Mouse (Mus musculus) CD4-positive, CD25-positive, alpha-beta regulatory T cell (primary cell): Measurements from ENCODE around the gene Cldn4. TPM values are rescaled to one million over a fixed set of nuclear protein-coding genes. Genes with fewer than 3 reads are reported as not detected.

Experiments
- polyA plus RNA-seq: library from polyadenylated mRNA; unstranded; fragments of 100-300 nt; shearing (Covaris generic); gene quantifications from one replicate; pipeline ENCODE4 v1.2.1, GENCODE M21; 2017

Cldn4 gene
- 0.16 TPM for polyA plus RNA-seq

DNA sequence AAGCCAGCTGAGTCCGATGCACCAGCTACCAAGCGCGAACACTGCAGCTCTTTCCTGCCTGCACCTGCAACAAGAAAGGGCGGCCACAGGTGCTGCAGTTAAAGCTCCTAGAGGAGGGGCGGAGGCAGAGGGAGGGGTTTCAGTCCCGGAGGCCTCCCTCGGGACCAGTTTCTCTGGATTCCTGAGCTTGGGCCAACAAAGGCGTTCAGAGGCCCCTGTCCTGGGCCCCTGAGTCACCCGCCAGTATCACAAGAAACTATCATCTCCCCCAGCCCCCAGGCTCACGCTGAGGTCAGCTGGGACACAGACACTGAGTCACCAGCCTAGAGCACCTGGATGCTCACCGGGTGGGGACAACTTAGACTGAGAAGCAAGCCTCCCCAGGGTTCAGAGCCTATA lies at the start of gene Cldn4:
Gene Cldn4, minus strand, starts transcription at position 78 of the 399 bp plus-strand sequence.

DNA sequence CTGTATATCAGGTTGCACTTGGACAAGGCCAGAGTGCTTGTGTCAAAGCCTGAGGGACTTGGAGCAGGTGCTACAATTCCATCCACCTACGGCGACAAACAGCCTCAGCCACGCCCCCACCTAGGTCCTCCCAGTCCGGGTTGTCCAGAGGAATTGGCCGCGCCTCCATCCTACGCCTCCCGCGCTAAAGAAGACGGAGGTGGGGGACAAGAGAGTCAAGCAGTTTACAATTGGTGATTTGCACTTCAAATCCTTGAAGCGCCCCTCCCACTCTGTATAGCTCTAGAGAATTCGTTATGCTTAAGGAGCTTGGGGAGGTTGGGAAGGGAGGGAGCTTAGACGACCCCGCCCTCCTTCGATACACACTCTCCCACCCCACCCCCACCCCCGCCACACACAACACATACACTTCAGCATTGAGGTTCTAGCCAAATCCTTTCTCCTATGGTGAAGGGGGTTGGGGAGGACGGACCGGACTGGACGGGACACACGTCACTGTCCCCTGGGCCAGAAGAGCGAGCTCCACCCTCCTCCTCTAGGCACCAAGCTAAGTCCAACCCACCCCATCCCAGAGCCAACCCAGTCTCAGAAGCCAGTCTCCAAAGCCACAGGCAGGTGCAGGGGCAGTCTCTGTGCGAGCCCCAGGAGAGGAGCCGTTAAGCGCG lies 39.0 kb upstream of the Cldn4 start, which contains the start of gene Cldn3:
Gene Cldn3, plus strand, starts transcription at position 582 of the 665 bp plus-strand sequence.

DNA sequence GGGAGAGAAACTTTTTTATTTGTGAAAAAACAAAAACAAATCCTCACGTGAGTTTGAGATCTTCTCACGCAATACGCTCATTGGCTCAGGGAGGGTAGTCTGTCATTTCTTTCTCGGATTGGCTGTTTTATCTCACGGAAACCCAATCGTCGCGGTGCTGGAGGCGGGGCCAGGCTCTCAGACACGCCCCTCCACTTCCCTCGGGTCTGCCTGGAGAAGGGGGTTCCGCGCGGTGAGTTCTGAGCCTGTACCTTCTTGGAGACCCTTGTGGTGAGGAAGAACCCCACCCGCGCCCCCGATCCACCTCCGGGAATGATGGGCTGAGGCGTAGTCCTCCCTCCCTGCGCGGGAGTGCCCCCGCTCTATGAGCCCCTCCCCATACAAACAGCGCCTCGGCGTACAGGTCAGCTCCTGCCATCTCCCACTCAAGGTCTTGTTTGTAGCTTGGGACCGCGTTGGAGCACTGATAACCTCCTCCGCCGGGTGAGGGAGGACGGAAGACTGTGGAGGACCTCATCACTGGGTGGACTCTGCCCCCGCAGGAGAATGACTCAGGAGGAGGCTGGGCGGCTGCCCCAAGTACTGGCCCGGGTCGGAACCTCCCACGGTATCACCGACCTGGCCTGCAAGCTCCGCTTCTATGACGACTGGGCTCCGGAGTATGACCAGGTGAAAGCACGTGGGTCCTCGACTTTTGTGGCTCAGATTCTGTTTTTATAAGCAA lies 14.4 kb downstream of the Cldn4 start, which contains the start of gene Mettl27:
Gene Mettl27, plus strand, starts transcription at position 190 of the 724 bp plus-strand sequence.

DNA sequence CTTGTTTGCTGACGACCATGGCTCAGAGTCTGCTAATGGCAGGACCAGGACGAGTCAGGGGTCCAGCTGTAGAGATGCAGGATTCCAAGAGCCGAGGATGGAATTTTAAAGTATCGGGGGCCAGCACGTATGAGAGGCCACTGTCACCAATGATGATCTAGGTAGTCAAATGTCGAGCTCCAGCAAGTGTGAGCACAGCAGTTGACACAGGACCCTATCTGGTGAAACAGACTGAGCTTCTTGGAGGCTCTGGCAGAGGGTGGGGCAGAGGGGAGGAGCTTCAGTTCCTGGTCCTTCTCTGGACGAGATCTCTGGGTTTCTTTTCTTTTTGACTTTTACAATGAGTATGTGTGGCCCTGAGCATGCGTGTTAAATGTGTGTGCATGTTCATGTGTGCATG lies 31.4 kb downstream of the Cldn4 start, which contains the start of gene Cldn13:
Gene Cldn13, minus strand, starts transcription at position 216 of the 400 bp plus-strand sequence.

DNA sequence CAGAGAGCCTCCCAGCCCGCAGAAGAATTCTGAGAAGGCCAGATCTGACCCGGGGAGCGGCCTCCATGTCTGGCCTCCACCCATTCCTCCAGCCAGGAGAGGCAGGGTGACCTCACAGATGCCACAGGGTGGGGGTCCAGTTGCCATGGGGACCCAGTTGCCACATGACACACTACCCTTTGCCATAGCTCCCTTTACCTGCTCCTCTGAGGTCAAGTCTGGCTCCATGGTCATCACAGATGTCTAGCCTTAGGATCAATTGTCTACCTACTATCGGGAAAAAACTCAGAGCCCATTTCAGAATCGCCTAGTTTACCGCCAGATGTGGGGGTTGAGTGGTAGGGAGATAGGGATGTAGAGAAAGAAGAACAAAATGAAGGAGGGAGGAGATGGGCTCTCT lies 40.1 kb downstream of the Cldn4 start, which contains the start of gene Tmem270:
Gene Tmem270, minus strand, starts transcription at position 101 of the 400 bp plus-strand sequence.

Other genes with a start within 250 kb of the Cldn4 start
- 0.13 TPM for gene Eln, start 199.6 kb downstream of the Cldn4 start, polyA plus RNA-seq
- not detected for gene Tmem270, start 40.2 kb downstream of the Cldn4 start, polyA plus RNA-seq
- gene Cldn13, start 31.4 kb downstream of the Cldn4 start, polyA plus RNA-seq = not detected
- 14.3 TPM for gene Mettl27, start 14.6 kb downstream of the Cldn4 start, polyA plus RNA-seq
- gene Cldn3, start 39.3 kb upstream of the Cldn4 start, polyA plus RNA-seq = not detected
- gene Abhd11, start 62.2 kb upstream of the Cldn4 start, polyA plus RNA-seq = 92.5 TPM
- gene Stx1a, start 76.5 kb upstream of the Cldn4 start, polyA plus RNA-seq = 24.8 TPM
- gene Dnajc30, start 117.3 kb upstream of the Cldn4 start, polyA plus RNA-seq = 20.5 TPM
- gene Bud23, start 118.0 kb upstream of the Cldn4 start, polyA plus RNA-seq = 110 TPM
- 0.19 TPM for gene Vps37d, start 131.3 kb upstream of the Cldn4 start, polyA plus RNA-seq
- gene Mlxipl, start 143.0 kb upstream of the Cldn4 start, polyA plus RNA-seq = 0.20 TPM
- gene Tbl2, start 202.7 kb upstream of the Cldn4 start, polyA plus RNA-seq = 13.8 TPM
- 107 TPM for gene Bcl7b, start 221.3 kb upstream of the Cldn4 start, polyA plus RNA-seq
- gene Baz1b, start 240.3 kb upstream of the Cldn4 start, polyA plus RNA-seq = 51.2 TPM